Mouse (Mus musculus) forebrain, postnatal 0 days (tissue): Measurements from ENCODE around the gene Gm28870. TPM values are rescaled to one million over a fixed set of nuclear protein-coding genes. Genes with fewer than 3 reads are reported as not detected.
"Not testable (repeated sequence)": the region's sequence is repeated elsewhere in the genome, so short reads cannot be mapped to it uniquely, and the experiment has no call there.

ENCODE experiments used
- ATAC-seq: fragments of 200-750 bp; cut with Nextera tagmentation; 2 replicates; pipeline ENCODE4 v1.8.0; 2017; ENCODE audit warnings: mild to moderate bottlenecking, moderate library complexity
- DNase-seq: peaks from one replicate; pipeline ENCODE4 v3.0.0-alpha.2; 2015
- H3K27ac ChIP-seq: fragments of 300-500 bp; sonication (generic); 2 replicates; pipeline ENCODE4 v1.5.1; 2014; ENCODE audit warnings: low read depth, mild to moderate bottlenecking, antibody characterized with exemption, low read length, moderate library complexity, mixed read lengths
- H3K27me3 ChIP-seq: fragments of 300-500 bp; sonication (generic); 2 replicates; pipeline ENCODE4 v1.6.1; 2014; ENCODE audit warnings: mild to moderate bottlenecking, low read length, mixed read lengths; ENCODE audit not compliant: insufficient read depth
- H3K36me3 ChIP-seq: fragments of 300-500 bp; sonication (generic); 2 replicates; pipeline ENCODE4 v1.6.1; 2014; ENCODE audit warnings: mild to moderate bottlenecking, moderate library complexity; ENCODE audit not compliant: insufficient read depth
- H3K4me1 ChIP-seq: fragments of 300-500 bp; sonication (generic); 2 replicates; pipeline ENCODE4 v1.6.1; 2014; ENCODE audit warnings: antibody characterized with exemption; ENCODE audit not compliant: insufficient read depth
- H3K4me2 ChIP-seq: fragments of 300-500 bp; sonication (generic); 2 replicates; pipeline ENCODE4 v1.6.1; 2014; ENCODE audit warnings: low read depth, mild to moderate bottlenecking, moderate library complexity
- H3K4me3 ChIP-seq: fragments of 300-500 bp; sonication (generic); 2 replicates; pipeline ENCODE4 v1.5.1; 2014; ENCODE audit warnings: low read depth, low read length, mixed read lengths
- H3K9ac ChIP-seq: fragments of 300-500 bp; sonication (generic); 2 replicates; pipeline ENCODE4 v1.6.1; 2014; ENCODE audit warnings: mild to moderate bottlenecking
- H3K9me3 ChIP-seq: fragments of 300-500 bp; sonication (generic); 2 replicates; pipeline ENCODE4 v1.6.1; 2016; ENCODE audit warnings: low read length
- WGBS: fragments of 180-500 bp; shearing (Covaris S2); extraction: QIAGEN DNeasy Blood & Tissue Kit; methylation state at CpG from one replicate; pipeline ENCODE4 v1.1.7; 2014; 5-methylcytosine and 5-hydroxymethylcytosine counted together
- polyA plus RNA-seq: library from polyadenylated mRNA; unstranded; fragments of >200 nt; fragmentation: Nextera tagmentation; extraction: Ambion mirVana; gene quantifications from 2 replicates; pipeline ENCODE4 v1.2.1, GENCODE M21; 2015
- total RNA-seq: library from RNA; depleted of rRNA; stranded (reverse); fragments of >200 nt; gene quantifications from 2 replicates; pipeline ENCODE4 v1.2.3, GENCODE M21; 2014; rRNA removed

The Gm28870 gene
- total RNA-seq = not detected in 2 replicates
- not detected in 2 replicates for polyA plus RNA-seq

- not testable (repeated sequence) for H3K36me3 ChIP-seq, ATAC-seq, DNase-seq, H3K27ac ChIP-seq, H3K9me3 ChIP-seq, H3K4me3 ChIP-seq, H3K9ac ChIP-seq, H3K27me3 ChIP-seq, H3K4me2 ChIP-seq, H3K4me1 ChIP-seq
- WGBS = no CpG with 5 or more reads among the region's 2 CpGs
These were observed at the start of gene Gm28870 for GRCm38 (mm10) chrY:50096976-50097375. TSS of gene Gm28870 (plus strand) at chrY:50097276.
